Mouse (Mus musculus): ENCODE data around the gene Olfr288. TPM values are rescaled to one million over a fixed set of nuclear protein-coding genes. Genes with fewer than 3 reads are reported as not detected.

Olfr288 gene
- polyA plus RNA-seq (2016; fragmentation: Nextera tagmentation; extraction: Ambion mirVana) = not detected in 2 replicates

- Histone ChIP-seq H3K27me3 (ENCODE audit: insufficient read depth, poor library complexity, severe bottlenecking) (no peaks in the 10 kb centered on the region), H3K9me3 (no peaks in the 10 kb centered on the region), H3K4me3 (no peak within 1 kb of the TSS), H3K27ac (no peak within 1 kb of the TSS), H3K4me1 (replicated peaks) (no peaks in the 10 kb centered on the region), H3K36me3 (no peaks in the 10 kb centered on the region)
- WGBS = 62% methylated on average over 3 of the region's 3 CpGs
- DNase-seq (ENCODE audit: low spot score) = no peak
These were observed at the start of gene Olfr288 for GRCm38 (mm10) chr15:98195442-98195841. Olfr288 (minus strand) TSS chr15:98195542.

DNA sequence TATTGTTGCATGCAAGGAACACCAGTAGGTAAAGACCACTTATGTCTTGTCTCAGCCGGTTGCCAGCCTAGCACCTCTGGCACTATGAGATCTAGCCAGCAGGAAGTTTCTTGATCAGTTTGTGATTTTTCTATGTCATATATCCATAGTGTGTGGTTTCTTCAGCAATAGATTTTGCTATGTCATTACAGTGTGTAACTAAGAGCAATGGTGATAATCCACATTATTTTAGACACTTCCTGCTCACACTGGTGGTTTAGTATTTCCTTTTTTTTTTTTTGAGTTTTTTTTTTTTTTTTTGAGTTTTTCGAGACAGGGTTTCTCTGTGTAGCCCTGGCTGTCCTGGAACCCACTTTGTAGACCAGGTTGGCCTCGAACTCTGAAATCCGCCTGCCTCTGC lies 40.1 kb upstream of the Olfr288 start:
- 87% methylated on average over 4 of the region's 4 CpGs for WGBS
- no peaks in the 10 kb centered on the region for H3K4me1 ChIP-seq (replicated peaks)
- DNase-seq (ENCODE audit: low spot score) = no peak
- 0 out of 2 replicates have a peak, but pooled peaks cover 2% of the 10 kb centered on the region for H3K9me3 ChIP-seq
- H3K4me3 ChIP-seq = no peak overlapping the region
- H3K36me3 ChIP-seq = no peaks in the 10 kb centered on the region
- H3K27ac ChIP-seq = no peak overlapping the region
- no peaks in the 10 kb centered on the region for H3K27me3 ChIP-seq (ENCODE audit: insufficient read depth, poor library complexity, severe bottlenecking)

DNA sequence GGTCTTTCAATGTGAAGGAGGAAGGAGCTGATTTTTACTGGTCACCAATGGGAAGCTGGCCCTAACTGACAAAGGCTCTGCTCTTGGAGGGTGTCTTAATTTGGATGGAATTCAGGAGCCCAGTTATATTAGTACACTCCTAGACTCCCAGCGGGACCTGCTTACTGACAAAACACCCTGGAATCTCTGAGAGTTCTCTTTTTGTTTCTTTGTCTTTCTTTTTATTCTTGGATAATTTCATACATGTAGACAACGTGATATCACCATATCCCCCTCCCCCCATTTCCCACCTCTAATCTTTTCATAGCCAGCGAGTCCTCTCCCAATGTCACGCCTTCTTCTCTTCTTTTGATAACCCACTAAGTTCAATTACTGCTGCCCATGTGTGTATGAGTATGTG lies 39.0 kb upstream of the Olfr288 start, which contains the start of gene Olfr286:
Olfr286 (minus strand) TSS at position 101 of the 400 bp plus-strand sequence.
- Histone ChIP-seq H3K4me1 (replicated peaks) (no peaks in the 10 kb centered on the region), H3K4me3 (no peak within 1 kb of the TSS), H3K36me3 (no peaks in the 10 kb centered on the region), H3K27me3 (ENCODE audit: insufficient read depth, poor library complexity, severe bottlenecking) (no peaks in the 10 kb centered on the region), H3K9me3 (0 out of 2 replicates have a peak, but pooled peaks cover 2% of the 10 kb centered on the region), H3K27ac (no peak within 1 kb of the TSS)
- DNase-seq (ENCODE audit: low spot score) = no peak
- 89% methylated on average over 4 of the region's 4 CpGs for WGBS

DNA sequence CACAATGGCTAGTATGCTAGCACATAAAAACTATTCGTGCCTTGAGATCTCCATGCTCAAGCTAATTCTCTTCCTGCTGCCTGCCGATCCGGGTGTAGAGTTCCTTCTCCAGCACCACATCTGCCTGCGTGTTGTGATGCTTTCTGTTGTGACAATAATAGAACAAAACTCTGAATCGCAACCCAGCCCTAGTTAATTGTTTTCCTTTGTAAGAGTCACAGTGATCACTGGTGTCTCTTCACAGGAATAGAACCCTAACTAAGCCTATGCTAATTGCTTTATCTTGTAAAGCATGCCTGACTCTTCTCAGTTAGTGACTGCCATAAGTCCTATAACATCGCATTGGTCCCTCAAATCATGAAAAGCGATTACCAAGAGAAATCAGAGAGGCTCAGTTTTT lies 30.8 kb upstream of the Olfr288 start:
- WGBS = 65% methylated on average over 7 of the region's 7 CpGs
- H3K4me3 ChIP-seq = no peak overlapping the region
- H3K27ac ChIP-seq = no peak overlapping the region
- no peaks in the 10 kb centered on the region for H3K36me3 ChIP-seq
- DNase-seq (ENCODE audit: low spot score) = no peak
- no peaks in the 10 kb centered on the region for H3K4me1 ChIP-seq (replicated peaks)
- no peaks in the 10 kb centered on the region for H3K9me3 ChIP-seq
- H3K27me3 ChIP-seq (ENCODE audit: insufficient read depth, poor library complexity, severe bottlenecking) = no peaks in the 10 kb centered on the region

DNA sequence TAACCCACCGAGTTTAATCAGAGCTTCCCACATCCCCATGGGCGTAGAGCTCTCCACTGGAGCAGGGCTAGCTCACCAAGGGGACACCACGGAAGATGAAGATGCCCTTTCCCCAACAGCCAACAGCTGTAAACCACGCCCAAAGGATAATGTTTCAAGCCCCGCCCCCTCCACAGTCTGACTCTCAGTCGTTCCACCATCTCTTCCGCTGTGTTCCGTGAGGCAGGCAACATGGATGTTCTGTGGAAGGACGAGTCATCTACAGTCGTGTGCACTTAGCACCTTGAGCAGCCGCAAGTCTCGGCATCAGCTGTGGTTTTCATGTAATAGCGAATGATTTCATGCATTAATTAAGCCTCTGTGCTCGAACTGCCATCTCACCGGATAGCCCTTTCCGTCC lies 30.3 kb upstream of the Olfr288 start:
- no peak overlapping the region for H3K27ac ChIP-seq
- H3K9me3 ChIP-seq = no peaks in the 10 kb centered on the region
- no peak overlapping the region for H3K4me3 ChIP-seq
- H3K36me3 ChIP-seq = no peaks in the 10 kb centered on the region
- DNase-seq (ENCODE audit: low spot score) = peak; percentile 5
- H3K4me1 ChIP-seq (replicated peaks) = no peaks in the 10 kb centered on the region
- 42% methylated on average over 16 of the region's 16 CpGs for WGBS
- no peaks in the 10 kb centered on the region for H3K27me3 ChIP-seq (ENCODE audit: insufficient read depth, poor library complexity, severe bottlenecking)

DNA sequence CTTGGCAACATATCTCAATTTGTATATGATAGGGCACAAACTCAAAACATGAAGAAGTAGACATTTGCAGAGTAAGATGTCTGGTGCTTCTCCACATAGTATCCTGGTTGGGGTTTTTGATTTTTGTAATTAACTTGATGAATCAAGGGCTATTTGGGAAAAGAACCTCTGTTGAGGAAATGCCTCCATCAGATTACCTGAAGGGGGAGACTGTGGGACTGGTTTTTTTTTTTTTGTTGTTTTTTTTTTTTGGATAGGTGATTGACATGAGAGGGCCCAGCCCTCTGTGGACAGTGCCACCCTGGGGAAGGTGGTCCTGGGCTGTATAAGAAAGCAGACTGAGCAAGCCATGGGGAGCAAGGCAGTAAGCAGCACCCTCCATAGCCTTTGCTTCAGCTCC lies 27.0 kb upstream of the Olfr288 start:
- no peak for DNase-seq (ENCODE audit: low spot score)
- Histone ChIP-seq H3K4me1 (replicated peaks) (no peaks in the 10 kb centered on the region), H3K36me3 (no peaks in the 10 kb centered on the region), H3K4me3 (no peak overlapping the region), H3K9me3 (no peaks in the 10 kb centered on the region), H3K27me3 (ENCODE audit: insufficient read depth, poor library complexity, severe bottlenecking) (no peaks in the 10 kb centered on the region), H3K27ac (no peak overlapping the region)

GRCm38 (mm10) chr15:98220877-98221276 lies 25.5 kb upstream of the Olfr288 start, which contains the start of the genes Gm44579 and Olfr287:
Gm44579 (minus strand) TSS chr15:98220977.
Olfr287 (minus strand) TSS chr15:98221056.
- Histone ChIP-seq H3K9me3 (no peaks in the 10 kb centered on the region), H3K27me3 (ENCODE audit: insufficient read depth, poor library complexity, severe bottlenecking) (no peaks in the 10 kb centered on the region), H3K4me1 (replicated peaks) (no peaks in the 10 kb centered on the region), H3K4me3 (no peak within 1 kb of the TSS), H3K36me3 (no peaks in the 10 kb centered on the region), H3K27ac (no peak within 1 kb of the TSS)
- DNase-seq (ENCODE audit: low spot score) = no peak
- 68% methylated on average over 4 of the region's 4 CpGs for WGBS

GRCm38 (mm10) chr15:98214130-98214529 lies 18.8 kb upstream of the Olfr288 start:
- WGBS = 79% methylated on average over 5 of the region's 5 CpGs
- no peaks in the 10 kb centered on the region for H3K4me1 ChIP-seq (replicated peaks)
- H3K4me3 ChIP-seq = no peak overlapping the region
- H3K27me3 ChIP-seq (ENCODE audit: insufficient read depth, poor library complexity, severe bottlenecking) = no peaks in the 10 kb centered on the region
- no peak overlapping the region for H3K27ac ChIP-seq
- H3K36me3 ChIP-seq = no peaks in the 10 kb centered on the region
- H3K9me3 ChIP-seq = no peaks in the 10 kb centered on the region
- no peak for DNase-seq (ENCODE audit: low spot score)

GRCm38 (mm10) chr15:98213336-98213870 lies 18.1 kb upstream of the Olfr288 start:
- WGBS = 82% methylated on average over 5 of the region's 5 CpGs
- no peaks in the 10 kb centered on the region for H3K27me3 ChIP-seq (ENCODE audit: insufficient read depth, poor library complexity, severe bottlenecking)

DNA sequence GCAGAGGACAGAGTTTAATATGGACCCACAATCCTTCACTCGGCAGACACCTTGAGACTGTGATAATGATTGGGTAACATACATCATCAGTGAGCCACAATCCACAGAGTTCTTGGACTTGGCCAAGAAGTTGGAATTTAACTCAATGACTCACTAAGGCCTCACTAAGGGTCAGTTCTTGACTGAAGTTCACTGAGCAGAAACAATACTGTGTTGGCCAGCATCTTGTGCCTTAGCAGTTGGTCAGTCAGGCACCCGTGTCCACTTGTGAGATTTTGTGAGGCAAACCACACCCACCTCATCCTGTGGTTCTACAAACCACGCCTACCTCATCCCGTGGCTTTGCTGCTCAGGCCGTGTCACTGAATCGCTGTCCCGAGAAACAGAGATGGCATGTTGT lies 14.3 kb upstream of the Olfr288 start:
- DNase-seq (ENCODE audit: low spot score) = no peak
- Histone ChIP-seq H3K9me3 (no peaks in the 10 kb centered on the region), H3K27ac (no peak overlapping the region), H3K4me3 (no peak overlapping the region), H3K4me1 (replicated peaks) (no peaks in the 10 kb centered on the region), H3K27me3 (ENCODE audit: insufficient read depth, poor library complexity, severe bottlenecking) (no peaks in the 10 kb centered on the region), H3K36me3 (no peaks in the 10 kb centered on the region)
- WGBS = 82% methylated on average over 7 of the region's 7 CpGs

More at GRCm38 (mm10) chr15:98213336-98213870, 18.1 kb upstream of the Olfr288 start:
- no peak overlapping the region for H3K27ac ChIP-seq
- H3K36me3 ChIP-seq = no peaks in the 10 kb centered on the region
- no peaks in the 10 kb centered on the region for H3K9me3 ChIP-seq
- H3K4me1 ChIP-seq (replicated peaks) = no peaks in the 10 kb centered on the region
- no peak for DNase-seq (ENCODE audit: low spot score)
- H3K4me3 ChIP-seq = no peak overlapping the region

- H3K36me3 ChIP-seq = no peaks in the 10 kb centered on the region
- 82% methylated on average over 4 of the region's 4 CpGs for WGBS
- peaks cover 9% of the 10 kb centered on the region for H3K27me3 ChIP-seq (ENCODE audit: insufficient read depth, poor library complexity, severe bottlenecking)
- no peak overlapping the region for H3K4me3 ChIP-seq
- no peak for DNase-seq (ENCODE audit: low spot score)
- no peak overlapping the region for H3K27ac ChIP-seq
- peaks cover 13% of the 10 kb centered on the region for H3K4me1 ChIP-seq (replicated peaks)
- no peaks in the 10 kb centered on the region for H3K9me3 ChIP-seq
These were observed 10.9 kb downstream of the Olfr288 start for GRCm38 (mm10) chr15:98184456-98184855.

GRCm38 (mm10) chr15:98181856-98182570 lies 13.3 kb downstream of the Olfr288 start:
- no peak for DNase-seq (ENCODE audit: low spot score)
- H3K27ac ChIP-seq = no peak overlapping the region

DNA sequence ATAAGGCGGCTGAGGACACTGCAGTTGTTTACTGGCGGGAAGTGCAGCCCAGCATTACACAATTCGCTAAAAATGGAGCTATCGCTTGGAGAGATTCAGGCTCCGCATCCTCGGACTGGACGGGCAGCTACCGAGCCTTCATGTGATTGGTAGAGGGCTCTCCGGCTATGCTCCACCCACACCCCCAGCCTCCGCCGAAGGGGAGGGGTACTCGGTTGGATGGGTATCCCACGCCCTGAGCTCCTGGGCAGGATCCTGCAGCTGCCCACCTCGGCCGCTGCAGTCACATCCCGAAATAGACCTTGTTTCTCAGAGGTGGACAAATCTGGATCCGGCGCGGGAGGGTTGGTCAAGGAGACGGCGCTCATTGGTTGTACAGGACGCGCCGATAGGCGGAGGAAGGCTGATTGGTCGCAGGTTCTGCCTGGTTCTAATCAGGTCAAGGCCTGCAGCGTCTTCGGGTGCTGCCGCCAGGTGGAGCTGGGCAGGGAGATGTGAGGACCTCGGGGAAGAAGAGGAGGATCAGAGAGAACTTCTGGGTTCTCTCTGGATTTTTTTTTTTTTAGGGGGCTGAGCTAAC lies 14.1 kb downstream of the Olfr288 start:
- no peaks in the 10 kb centered on the region for H3K9me3 ChIP-seq
- peaks cover 13% of the 10 kb centered on the region for H3K4me1 ChIP-seq (replicated peaks)
- no peaks in the 10 kb centered on the region for H3K36me3 ChIP-seq
- peaks cover 34% of the 10 kb centered on the region for H3K27me3 ChIP-seq (ENCODE audit: insufficient read depth, poor library complexity, severe bottlenecking)
- peak overlapping the region; percentile 59 for H3K4me3 ChIP-seq
- DNase-seq (ENCODE audit: low spot score) = peak; percentile 94
- H3K27ac ChIP-seq = peak overlapping the region; percentile 81
- WGBS = under 1% methylated on average over 30 of the region's 30 CpGs

More at GRCm38 (mm10) chr15:98181856-98182570, 13.3 kb downstream of the Olfr288 start:
- Histone ChIP-seq H3K9me3 (no peaks in the 10 kb centered on the region), H3K27me3 (ENCODE audit: insufficient read depth, poor library complexity, severe bottlenecking) (peaks cover 28% of the 10 kb centered on the region), H3K36me3 (no peaks in the 10 kb centered on the region), H3K4me3 (no peak overlapping the region), H3K4me1 (replicated peaks) (peaks cover 13% of the 10 kb centered on the region)
- WGBS = 71% methylated on average over 12 of the region's 12 CpGs
